Mouse (Mus musculus): ENCODE measurements at regions not wholly inside any gene's neighbourhood (a gene's known extent, or its start where the extent isn't known, plus 50 kb on each side); places are given as distances from the start of the nearest gene placed in this dataset.

- no peak for DNase-seq (ENCODE audit: low spot score in 2 of 2)
These were observed 246.9 kb upstream of the Fggy start for GRCm38 (mm10) chr4:95310410-95310809.

DNA sequence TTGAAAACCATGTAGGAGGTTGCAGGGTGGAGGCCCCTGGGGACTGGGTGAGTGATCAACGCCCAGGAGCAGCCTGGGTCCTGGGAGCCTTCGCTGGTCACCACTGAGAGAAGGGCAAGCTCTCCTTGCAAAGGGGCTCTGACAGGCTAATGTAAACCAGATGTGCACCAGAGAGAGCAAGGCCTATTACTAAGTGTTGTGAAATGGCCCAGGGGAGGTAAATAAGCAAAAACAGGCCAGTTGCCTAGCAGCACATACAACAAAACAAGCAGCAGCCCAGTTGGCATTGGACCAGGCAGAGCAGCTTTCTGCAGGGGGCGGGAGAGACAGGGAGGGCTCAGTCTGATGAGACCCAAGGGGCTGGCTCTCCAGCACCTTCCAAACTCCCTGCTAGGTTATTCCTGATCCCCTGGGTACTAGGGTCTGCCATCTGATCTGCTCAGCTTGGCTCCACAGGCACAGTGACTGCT lies 239.5 kb upstream of the Fggy start:
- peak; percentile 25 to 82 for DNase-seq (ENCODE audit: low spot score in 2 of 2)

- peak in 1 of 2 experiments; percentile 4 for DNase-seq (ENCODE audit: low spot score in 2 of 2)
These were observed 238.7 kb upstream of the Fggy start for GRCm38 (mm10) chr4:95318561-95318960.

DNA sequence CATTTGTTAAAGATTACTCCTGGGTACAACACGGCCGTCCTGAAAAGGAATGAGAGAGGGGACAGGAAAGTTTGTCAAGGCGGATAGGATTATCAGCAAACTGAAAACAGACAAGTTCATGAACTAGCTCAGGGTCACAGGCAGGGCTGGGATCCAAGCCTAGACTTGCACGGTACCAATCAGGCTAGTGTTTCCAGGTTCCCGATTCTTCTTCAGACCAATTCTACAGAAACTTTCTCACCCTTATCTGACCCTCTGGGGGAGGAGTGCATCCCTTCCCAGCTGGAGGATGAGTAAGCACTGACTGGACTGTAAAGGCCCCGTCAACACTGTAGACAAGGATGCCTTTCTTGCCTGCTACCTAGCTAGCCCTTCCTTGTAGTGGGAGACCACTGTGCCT lies 238.3 kb upstream of the Fggy start:
- peak; percentile 28 to 43 for DNase-seq (ENCODE audit: low spot score in 2 of 2)

DNA sequence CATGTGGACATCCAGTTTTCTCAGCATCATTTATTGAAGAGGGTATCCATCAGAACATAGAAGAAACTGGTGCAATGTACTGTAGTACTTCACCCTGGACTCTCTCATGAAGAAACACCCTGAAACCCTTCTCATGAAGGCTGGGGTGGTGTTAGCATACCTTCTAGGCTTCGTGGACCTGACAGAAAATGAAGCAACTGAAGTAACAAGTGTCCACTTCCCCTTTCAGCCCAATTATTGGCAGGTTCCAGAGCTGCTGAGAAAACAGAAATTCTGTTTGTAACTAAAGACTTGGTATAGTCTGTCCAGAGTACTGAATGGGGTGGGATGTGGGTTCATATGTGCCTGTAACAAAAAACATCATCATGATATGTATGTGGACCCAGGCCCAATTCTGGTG lies 231.4 kb upstream of the Fggy start:
- no peak for DNase-seq (ENCODE audit: low spot score in 2 of 2)

GRCm38 (mm10) chr4:95339822-95340221 lies 217.5 kb upstream of the Fggy start:
- DNase-seq (ENCODE audit: low spot score in 2 of 2) = no peak

GRCm38 (mm10) chr4:95340926-95341325 lies 216.4 kb upstream of the Fggy start:
- DNase-seq (ENCODE audit: low spot score in 2 of 2) = no peak

DNA sequence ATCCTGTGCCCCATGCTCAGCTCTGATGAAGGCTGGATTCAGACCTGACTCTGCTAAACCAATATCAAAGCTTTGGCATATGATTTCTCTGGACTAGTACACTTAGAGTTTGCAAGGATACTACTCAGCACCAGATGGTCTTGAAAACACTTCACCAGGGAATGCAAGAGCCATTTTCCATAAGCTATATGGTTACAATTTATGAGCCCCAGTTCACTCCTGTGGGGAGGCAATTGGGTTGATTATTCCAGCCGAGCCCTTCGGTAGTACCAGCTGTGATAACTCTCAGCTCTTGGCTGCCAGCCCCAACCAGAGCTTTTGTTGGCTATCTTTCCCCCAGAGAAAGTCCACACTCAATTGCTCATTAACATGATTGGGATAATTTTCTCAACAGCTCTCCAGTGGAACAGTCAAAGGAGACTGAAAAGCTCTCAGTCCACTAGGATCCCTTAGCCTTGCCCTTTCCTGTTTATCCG lies 210.5 kb upstream of the Fggy start:
- DNase-seq (ENCODE audit: low spot score in 2 of 2) = peak in 1 of 2 experiments; percentile 23

DNA sequence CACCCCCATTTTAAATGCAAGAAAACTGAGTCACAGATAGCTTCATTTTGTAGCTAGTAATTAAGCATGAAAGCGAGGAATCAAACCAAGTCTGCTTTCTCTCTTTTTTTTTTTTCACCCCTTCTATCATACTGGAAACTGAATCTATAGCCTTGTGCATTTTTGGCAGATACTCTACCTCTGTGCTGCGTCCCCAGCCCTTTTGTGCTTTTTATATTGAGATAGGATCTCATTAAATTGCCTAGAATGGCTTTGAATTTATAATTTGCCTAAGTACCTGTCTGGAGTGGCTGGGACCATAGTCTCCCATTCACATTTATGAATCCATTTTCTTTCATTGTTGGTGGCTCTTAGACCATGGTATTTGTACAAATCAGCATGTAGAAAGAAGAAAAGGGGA lies 209.9 kb upstream of the Fggy start:
- no peak for DNase-seq (ENCODE audit: low spot score in 2 of 2)

GRCm38 (mm10) chr4:95348405-95349123 lies 208.7 kb upstream of the Fggy start:
- no peak for DNase-seq (ENCODE audit: low spot score in 2 of 2)

DNA sequence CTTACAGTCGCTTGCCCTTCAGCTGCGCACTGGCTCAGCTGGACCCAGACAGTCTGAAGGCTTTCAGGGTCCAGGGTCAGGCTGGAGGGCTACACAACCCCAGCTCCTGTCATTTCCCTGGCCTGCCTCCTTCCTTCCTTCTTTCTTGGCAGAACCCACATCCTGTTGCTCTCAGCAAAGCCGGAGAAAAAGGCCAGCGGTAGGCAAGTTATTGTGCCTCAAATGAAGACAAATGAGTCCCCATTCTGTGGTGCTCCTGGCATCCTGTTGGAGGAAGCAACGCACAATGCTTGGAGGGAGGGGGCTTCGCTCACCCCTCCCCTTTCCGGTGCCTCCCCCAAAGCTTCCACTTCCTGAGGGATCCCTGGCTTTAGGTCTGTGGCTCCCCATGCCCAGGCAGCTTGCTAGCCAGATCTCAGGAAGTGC lies 203.4 kb upstream of the Fggy start:
- no peak for DNase-seq (ENCODE audit: low spot score in 2 of 2)

- DNase-seq (ENCODE audit: low spot score in 2 of 2) = no peak
These were observed 198.6 kb upstream of the Fggy start for GRCm38 (mm10) chr4:95358674-95359073.

GRCm38 (mm10) chr4:95360336-95360967 lies 196.9 kb upstream of the Fggy start:
- no peak for DNase-seq (ENCODE audit: low spot score in 2 of 2)

DNA sequence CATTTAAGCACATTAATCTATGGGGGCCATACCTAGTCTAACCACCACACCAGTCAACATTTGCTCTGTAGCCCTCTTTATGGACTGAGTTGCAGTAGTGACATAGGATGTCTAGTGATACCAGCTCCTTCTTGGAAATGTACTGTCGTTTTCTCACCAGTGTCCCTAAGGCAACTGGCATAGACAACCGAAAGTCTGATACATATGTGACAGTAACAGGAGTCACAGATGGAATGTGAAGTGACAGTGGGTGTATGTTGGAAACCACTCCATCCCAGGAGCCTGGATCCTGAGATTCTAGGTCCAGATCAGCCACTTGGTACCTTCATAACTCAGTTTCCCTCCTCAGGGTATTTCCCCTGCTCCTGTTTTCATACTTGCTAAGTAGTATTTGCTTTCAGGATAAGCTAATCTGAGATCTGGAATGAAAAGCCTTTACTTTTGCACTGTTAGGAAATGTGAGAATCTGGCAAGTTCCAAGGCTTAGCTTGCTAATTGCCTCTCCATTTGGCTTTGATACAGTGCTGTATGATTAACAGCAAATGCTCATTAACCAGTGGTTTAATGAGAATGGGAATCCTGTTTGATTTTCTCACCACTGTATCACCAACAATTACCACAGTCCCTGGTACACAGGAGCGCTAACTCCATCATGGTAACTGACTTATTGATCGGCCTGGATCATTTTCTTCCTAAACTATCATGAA lies 192.8 kb upstream of the Fggy start:
- DNase-seq (ENCODE audit: low spot score in 2 of 2) = no peak

GRCm38 (mm10) chr4:95376386-95376785 lies 180.9 kb upstream of the Fggy start:
- DNase-seq (ENCODE audit: low spot score in 2 of 2) = no peak

- peak in 1 of 2 experiments; percentile 49 for DNase-seq (ENCODE audit: low spot score in 2 of 2)
These were observed 179.8 kb upstream of the Fggy start for GRCm38 (mm10) chr4:95377222-95378134.

DNA sequence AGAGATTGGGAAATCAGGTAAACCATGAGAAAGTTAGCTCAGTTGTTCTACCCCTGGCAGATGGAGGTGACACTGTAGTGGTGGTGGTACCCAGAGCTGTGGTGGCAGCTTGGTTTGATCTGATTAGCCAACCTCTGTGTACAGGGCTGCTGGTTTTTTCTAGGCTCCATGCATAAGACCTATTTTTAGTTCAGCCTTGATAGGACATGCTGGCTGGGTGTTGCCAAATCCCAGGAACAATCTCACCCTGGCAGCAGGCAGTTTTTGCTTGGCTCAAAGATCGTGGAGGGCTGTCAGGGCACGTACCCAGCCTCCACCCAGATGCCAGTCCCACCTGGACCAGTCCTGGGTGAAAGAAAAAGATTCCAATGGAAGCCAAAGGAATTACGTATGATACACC lies 178.7 kb upstream of the Fggy start:
- DNase-seq (ENCODE audit: low spot score in 2 of 2) = no peak

DNA sequence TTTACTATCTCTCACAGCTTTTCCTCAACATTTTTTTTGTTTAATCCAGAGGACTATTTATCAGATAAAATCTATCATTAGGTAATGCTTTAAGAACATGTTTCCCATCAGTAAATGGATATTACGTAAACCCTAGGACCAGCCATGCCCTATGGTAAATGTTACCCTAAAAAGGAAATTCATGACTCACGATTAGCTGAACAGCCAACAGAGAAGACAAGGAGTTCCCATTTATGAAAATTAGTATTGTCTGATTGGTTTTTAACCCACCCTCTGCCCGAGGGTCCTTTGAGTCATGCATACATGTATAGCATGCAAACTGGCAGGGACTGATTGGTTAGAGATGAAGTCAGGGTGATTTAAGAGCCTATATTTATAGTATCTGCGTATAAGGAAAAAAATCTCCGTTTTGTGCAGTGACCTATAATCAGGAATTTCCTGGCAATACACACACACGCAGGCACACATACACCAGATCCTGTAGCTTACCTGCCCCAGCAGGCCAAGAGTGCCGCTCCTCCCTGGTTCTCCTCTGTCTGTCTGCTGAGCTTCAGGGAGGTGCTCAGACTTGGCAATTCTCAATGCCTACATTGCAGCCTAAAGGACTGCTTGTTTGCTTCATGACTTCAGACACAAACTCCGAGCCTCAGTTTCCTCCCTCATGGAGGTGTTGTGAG lies 174.0 kb upstream of the Fggy start:
- DNase-seq (ENCODE audit: low spot score in 2 of 2) = no peak

- DNase-seq (ENCODE audit: low spot score in 2 of 2) = no peak
These were observed 171.8 kb upstream of the Fggy start for GRCm38 (mm10) chr4:95385552-95385951.

DNA sequence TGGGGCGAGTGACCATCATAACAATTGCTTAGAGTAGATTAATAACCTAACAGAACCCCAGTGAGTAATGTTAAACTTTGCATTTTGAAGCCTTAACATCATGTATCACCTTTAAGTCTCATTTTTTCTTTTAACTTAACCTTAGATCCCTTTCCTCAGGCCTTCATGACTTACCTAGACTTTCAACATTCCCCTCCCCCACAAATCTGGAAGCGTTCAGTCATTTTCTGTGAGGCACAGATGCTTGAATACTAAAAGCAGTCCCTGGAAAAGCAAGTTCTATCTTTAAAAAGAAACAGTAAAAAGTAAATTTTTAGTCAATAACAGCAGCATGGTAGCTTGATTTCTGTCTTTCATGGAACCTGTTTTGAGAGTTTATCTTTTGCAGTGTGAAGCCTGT lies 171.3 kb upstream of the Fggy start:
- DNase-seq (ENCODE audit: low spot score in 2 of 2) = no peak

DNA sequence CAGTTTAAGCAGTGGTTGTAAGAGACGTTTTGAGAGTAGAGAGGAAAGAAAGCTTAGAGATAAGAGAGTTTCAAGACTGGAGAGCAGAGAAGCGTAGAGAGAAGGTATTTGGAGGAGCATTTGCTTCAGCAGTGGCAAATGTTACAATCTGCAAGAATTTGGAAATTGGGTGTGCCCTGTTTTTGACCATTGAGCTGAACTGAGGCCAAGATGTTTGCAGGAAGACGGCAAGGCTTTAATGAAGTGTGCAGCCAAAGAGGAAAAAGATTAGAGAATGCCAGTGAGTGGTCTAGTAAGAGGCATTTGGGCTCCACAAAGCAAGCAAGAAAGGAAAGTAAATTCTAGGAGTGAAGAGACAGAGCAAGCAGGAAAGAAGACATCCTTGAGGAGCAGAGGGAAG lies 168.8 kb upstream of the Fggy start:
- DNase-seq (ENCODE audit: low spot score in 2 of 2) = no peak
